Mouse (Mus musculus): ENCODE measurements around the gene Vti1a. TPM values are rescaled to one million over a fixed set of nuclear protein-coding genes. Genes with fewer than 3 reads are reported as not detected.

Vti1a gene
- total RNA-seq, 1 experiment from 2014 or later = 32.3 TPM

- no peak for DNase-seq
These were observed 210.7 kb downstream of the Vti1a start for GRCm38 (mm10) chr19:55526717-55527235.

- peak; percentile 35 for DNase-seq
These were observed 213.9 kb downstream of the Vti1a start for GRCm38 (mm10) chr19:55530041-55530440.

- no peak for DNase-seq
These were observed 216.6 kb downstream of the Vti1a start for GRCm38 (mm10) chr19:55532681-55533080.

GRCm38 (mm10) chr19:55536273-55536937 is 220.3 kb downstream of the Vti1a start:
- DNase-seq = no peak

- peak; percentile 27 for DNase-seq
These were observed 221.6 kb downstream of the Vti1a start for GRCm38 (mm10) chr19:55537691-55538090.

- no peak for DNase-seq
These were observed 225.5 kb downstream of the Vti1a start for GRCm38 (mm10) chr19:55541641-55542040.

- peak; percentile 52 for DNase-seq
These were observed 226.4 kb downstream of the Vti1a start for GRCm38 (mm10) chr19:55542461-55542860.

- DNase-seq = no peak
These were observed 227.1 kb downstream of the Vti1a start for GRCm38 (mm10) chr19:55543188-55543587.

GRCm38 (mm10) chr19:55544498-55544897 is 228.4 kb downstream of the Vti1a start:
- no peak for DNase-seq

- peak; percentile 90 for DNase-seq
These were observed 229.4 kb downstream of the Vti1a start for GRCm38 (mm10) chr19:55545529-55545928.

GRCm38 (mm10) chr19:55546009-55546528 is 230.0 kb downstream of the Vti1a start:
- DNase-seq = no peak

- no peak for DNase-seq
These were observed 232.1 kb downstream of the Vti1a start for GRCm38 (mm10) chr19:55548206-55548605.

- no peak for DNase-seq
These were observed 232.6 kb downstream of the Vti1a start for GRCm38 (mm10) chr19:55548656-55549055.

- no peak for DNase-seq
These were observed 234.1 kb downstream of the Vti1a start for GRCm38 (mm10) chr19:55550176-55550575.

- no peak for DNase-seq
These were observed 236.2 kb downstream of the Vti1a start for GRCm38 (mm10) chr19:55552339-55552738.

- DNase-seq = no peak
These were observed 236.8 kb downstream of the Vti1a start for GRCm38 (mm10) chr19:55552861-55553260.

- DNase-seq = no peak
These were observed 238.2 kb downstream of the Vti1a start for GRCm38 (mm10) chr19:55554295-55554694.

GRCm38 (mm10) chr19:55554703-55555102 is 238.6 kb downstream of the Vti1a start:
- DNase-seq = no peak

GRCm38 (mm10) chr19:55556168-55556999 is 240.3 kb downstream of the Vti1a start:
- DNase-seq = peak; percentile 54

GRCm38 (mm10) chr19:55559331-55559730 is 243.2 kb downstream of the Vti1a start:
- DNase-seq = peak; percentile 26

- no peak for DNase-seq
These were observed 244.1 kb downstream of the Vti1a start for GRCm38 (mm10) chr19:55560088-55560682.

- no peak for DNase-seq
These were observed 245.4 kb downstream of the Vti1a start for GRCm38 (mm10) chr19:55561469-55561868.
